Mouse (Mus musculus) c-Kit-negative CD71-positive TER-119-positive erythroid progenitor cells, embryonic 14.5 days (primary cell): ENCODE measurements at regions not wholly inside any gene's neighbourhood (a gene's known extent, or its start where the extent isn't known, plus 50 kb on each side); places are given as distances from the start of the nearest gene placed in this dataset.
"Not testable (repeated sequence)": the region's sequence is repeated elsewhere in the genome, so short reads cannot be mapped to it uniquely, and the experiment has no call there.

Source experiments
- DNase-seq: peaks from one replicate; pipeline ENCODE4 v3.0.0-alpha.2; 2013; ENCODE audit warnings: low read depth, low spot score

DNA sequence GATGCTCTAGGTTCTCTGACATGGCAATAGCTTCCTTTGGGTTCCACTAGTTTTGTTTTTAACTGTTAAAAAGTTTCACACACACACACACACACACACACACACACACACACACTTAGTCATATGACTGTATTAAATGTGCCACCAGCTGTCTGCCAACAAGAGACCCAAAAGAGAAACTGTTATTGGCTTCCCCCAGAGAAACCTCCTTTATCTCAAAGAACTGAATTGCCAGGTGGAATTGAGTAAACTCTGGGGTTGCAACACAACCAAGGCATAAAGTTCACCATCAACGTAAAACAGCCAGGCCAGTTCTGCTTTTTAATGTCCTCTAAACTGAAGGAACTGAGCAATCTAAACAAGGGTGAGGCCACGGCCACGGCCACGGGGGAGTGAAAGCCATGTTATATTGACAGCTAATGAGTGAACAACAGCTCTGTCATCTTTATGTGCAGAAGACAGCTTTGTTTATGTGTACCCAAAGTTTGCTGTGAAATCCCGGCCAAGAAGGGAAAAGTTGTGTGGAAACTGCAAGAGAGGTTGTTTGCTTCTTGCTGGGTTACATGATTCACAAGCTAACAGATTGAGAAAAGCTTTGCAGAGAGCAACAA is 69.3 kb downstream of the Btg1 start:
- no peak for DNase-seq

DNA sequence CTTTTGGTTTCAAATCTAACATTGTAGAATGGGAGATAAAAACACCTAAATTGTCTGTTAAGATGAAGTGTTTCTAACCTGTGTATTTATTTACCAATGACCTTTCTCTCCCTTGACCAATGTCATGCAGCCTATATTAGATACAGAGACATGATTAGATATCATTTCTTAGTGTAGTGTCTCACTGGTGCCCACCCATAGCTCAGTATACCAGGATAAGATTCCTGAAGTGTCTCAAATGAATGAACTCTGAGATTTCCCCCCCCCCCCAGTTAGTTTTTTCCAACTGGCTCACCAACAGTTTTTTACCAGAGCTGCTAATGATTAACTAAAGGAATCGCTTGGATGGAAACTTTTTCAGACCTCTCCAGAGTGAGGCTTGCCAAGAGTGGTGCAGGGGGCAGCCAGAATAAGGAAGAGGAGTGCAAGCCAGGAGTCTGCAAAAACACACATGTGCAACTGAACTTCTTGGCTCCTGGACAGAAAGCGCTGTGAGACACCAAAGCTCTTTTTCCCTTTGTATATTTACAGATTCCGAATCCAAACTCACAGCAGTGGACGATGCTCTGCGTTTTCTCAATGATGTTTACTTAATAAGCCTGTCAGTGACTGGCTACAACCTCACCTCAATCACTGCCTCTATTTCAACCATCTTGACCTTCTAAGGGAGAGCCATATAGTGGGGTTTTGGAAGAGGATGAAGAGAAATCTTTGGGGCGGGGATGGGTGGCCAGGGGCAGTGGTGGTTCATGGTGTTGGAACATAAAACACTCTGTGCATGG is 70.0 kb downstream of the Btg1 start:
- DNase-seq: no peak

DNA sequence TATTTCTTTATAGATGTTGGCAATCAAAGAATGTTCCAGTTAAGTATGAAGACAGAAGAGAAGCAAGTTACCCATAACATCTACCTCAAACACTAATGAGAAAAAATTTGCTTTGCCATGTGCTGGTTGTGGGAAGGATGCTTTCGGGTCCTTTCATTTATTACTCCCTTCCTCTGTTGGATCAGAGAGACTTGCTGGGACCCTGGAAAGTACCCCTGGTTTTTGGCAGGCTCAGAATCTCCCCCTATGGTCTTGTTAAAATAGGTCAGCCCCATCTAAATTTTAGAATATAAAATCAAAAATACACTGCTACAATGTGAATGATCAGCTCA is 70.6 kb downstream of the Btg1 start:
- DNase-seq: no peak

DNA sequence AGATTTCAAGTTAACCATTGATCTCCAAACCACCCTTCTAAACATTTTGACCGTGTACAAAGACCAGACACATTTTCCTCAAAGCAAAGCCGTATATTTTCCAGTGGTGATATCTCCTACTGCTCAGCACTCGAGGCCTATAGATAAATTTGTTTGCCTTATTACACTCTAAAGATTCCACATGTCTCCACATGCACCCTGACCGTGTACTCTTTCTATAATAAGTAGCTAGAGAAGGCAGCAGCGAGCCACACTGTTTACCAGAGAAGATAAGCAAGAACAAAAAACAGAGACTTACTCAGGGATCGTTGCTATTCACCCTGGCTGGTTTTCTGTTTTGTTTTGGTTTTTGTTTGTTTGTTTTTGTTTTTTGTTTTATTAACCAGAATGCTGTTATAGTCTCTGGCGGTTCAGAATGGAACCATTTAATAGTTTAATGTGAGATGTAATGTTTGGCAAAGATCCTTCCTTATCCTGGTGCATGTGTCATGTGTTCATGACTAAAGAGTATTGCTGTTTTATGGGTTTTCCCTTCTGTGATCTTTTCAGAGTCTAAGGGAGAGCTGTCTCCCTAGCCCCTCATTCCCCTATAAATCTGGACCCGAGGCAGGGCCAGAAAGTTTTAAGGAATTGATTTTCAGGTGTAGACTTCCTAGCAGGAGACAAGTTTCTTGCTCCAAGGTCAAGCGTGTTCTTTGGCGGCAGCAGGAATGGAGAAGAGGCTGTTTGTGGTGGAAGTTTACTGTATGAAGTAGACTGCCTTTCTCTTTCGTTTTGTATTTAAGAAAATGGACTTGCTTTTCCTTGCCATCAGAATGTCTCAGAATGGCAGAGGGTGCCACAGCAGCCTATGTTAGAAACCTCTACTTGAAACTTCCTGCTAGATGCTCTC is 73.4 kb downstream of the Btg1 start:
- DNase-seq: no peak

DNA sequence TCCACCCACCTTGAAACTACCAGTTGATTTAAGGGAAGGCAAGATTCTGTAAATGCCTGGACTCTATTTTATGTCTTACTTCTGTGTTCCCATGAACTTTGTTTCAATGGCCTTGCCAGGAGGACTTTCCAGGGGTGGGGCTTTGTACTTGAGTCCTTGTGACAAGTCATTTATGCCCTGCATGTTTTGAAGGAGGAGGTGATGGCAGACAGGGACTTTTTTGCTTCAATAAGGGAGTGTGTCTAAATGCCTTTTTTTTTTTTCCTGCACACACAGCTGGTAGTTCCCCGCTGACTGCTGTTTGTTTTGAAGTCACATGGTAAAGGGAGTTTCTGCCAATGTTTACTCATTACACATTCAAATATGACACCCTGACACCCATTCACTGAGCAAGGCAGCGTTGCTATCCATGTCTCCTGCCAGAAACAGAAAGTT is 74.1 kb downstream of the Btg1 start:
- no peak for DNase-seq

DNA sequence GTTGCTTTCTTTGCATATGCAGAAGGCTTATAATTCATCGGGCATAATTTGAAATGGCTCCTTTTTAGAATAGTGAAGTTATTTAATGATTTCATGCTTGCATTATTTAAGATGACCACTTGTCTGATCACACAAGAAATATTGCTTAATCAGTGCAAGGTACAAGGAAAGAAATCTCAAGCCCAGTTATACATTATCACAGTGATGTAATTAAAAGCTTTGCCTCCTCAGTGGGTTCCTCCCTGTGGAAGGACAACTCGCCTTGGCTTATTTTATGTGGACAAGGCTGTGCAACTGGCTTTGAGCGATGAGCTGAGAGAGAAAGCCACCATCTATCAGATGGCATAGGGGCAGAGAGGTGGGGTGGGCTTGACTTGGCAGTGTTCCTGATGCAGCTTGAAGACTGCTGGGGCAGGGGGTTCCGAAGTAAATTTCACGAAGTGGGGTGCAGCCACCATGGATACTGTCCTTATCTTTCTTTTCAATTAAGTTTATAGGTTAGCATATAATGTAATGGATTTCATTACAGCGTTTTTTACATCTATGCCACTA is 74.6 kb downstream of the Btg1 start:
- DNase-seq: no peak

DNA sequence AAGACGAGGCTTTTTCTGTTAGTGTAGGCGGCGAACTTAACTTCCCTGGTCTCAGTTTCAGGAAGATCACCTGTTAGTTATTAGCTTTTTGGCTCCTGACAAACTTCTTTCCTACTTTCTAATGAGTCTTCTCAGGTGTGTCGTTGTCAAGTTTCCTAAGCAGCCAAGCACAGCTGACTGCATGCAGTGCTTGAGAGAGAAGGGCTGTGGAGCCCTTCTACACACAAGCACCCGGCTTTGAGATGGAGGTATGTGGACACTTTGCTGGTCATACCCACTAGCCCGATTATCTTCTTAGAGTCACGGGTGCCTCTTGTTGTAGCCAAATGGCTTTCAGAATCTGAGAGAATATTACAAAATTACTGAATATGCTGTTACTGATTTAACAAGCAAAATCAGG is 76.0 kb downstream of the Btg1 start:
- DNase-seq: no peak

DNA sequence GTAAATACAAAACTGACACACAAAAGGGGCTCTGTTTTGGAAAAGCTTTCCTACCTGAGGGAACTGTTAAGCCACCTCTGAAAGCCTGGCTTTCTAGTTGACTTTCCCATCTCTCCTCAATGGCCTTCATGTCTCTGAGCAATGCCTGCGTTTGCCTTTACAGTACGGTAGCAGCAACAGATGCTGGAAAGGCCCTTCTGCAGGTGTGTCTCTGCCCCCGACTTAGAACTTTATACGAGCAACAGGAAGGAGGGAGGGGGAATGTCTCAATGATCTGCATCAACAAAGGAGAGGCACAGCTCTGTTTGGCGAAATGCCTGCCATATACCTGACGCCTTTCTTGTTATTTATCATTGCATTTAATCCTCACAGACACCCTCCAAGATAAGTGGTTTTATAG is 77.0 kb downstream of the Btg1 start:
- DNase-seq: no peak

DNA sequence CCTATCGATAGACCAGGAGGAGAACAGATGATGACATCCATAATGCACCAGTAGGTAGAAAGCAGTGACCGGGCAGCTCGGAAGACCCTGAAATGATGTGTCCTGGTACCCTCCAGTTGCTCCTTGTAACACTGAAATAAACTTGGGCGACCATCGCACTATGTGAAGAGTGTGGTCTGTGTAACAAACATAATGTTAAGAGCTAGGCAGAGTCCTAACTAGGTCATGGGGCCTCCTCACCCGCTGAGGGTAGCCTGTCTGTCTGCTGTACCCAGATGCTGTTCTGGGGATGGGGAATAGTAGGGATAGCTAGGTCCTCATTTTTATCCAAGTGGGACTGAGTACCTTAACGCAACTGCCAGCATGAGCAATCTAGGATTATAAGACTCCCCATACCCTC is 79.8 kb downstream of the Btg1 start:
- DNase-seq: no peak

DNA sequence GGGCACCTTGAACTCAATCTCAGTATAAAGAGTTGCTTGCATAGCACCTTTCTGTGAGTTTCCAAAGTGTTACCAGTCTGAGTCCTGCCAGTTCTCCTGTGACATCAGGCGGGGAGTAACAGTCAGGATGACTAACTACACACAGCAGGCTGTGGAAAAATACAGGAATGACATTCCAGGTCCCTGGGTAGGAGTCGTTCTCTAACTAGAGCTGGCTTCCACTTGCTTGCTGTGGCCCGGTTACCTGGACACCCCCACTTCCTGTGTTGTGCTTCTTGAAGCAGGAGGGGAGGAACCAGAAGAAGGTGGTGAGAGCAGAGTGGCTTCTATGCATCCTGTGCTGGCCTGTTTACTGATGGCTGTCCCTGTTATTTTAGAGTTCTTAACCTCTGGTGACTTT is 81.0 kb downstream of the Btg1 start:
- no peak for DNase-seq

DNA sequence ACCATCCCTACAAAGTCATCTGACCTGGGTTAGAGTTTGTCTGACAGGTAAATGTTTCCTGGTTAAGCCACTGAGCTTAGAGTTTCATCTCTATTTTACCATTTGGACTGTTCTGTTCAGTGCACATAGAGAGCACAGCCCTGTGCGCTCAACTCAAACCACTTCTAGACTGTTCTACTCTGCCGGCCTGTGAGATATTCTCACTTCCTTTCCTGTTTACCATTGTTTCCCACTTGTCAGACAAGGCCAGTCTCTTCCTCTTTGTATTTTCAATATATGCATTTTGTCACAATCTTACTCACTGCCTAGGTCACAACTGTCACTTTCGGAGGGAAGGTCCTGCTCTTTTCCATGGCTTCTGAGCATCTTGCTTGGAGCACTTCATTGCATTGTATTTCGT is 89.8 kb downstream of the Btg1 start:
- no peak for DNase-seq

DNA sequence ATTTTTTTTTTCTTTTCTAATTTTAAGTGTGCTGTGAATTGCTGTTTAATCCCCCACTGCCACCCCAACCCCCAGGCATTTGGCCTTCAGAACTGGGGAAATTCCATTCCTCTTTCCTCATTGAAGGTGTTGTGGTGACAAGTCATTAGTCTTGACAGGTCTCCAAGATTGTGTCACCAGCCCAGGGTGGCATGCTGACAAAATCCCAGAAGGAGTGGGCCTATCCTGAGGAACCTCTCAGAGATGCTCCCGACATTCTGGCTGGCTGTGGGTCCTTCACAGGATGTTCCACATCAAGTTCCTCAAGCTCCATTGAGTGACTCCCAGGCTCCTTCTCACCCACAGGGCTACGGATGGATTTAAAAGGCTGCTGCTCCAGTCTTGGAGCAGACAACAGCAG is 91.7 kb downstream of the Btg1 start:
- no peak for DNase-seq

DNA sequence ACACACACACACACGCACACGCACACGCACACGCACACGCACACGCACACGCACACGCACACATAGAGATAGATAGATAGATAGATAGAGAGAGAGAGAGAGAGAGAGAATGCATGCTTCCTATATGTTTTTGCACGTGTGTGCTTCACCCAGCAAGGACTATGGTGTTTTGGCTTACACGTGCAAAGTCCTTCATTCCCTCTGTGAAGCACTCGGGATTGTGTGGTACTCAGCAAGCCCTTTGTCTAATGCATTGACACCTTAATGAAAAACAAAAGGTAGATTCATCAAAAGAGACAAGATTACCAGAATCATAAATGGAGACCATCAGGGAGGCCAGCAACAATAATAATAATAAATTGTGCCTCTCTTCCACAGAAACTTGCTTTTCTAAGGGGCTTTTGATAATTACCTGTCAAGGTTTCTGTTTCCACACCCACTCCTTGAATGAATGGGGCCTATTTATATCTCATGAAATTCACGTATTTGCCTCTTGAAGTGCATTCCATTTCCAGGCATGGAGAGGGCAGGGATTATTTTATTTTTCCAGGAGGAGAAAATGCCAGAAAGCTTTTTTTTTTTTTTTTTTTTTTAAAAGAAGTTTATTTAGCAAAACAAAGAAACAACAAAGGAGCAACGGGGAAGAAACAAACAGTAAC is 93.0 kb downstream of the Btg1 start:
- DNase-seq: no peak

DNA sequence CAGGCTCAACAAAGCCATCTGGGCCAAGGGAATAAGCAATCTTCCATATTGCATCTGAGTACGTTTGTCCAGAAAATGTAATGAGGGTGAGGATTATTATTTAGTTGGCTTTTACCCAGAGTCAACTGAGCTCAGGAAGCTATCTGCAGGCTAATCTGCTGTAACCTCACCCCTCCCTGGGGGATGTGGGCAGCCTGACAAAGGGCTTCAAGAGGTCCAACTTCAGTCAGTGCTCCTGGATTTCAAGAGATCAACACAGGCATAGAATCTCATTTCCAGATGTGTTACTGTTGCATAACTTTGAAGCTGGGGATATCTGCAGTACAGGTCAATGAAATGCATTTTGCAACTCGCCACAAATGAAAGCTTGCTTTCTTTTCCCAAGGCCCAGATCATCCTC is 95.2 kb downstream of the Btg1 start:
- DNase-seq: no peak

DNA sequence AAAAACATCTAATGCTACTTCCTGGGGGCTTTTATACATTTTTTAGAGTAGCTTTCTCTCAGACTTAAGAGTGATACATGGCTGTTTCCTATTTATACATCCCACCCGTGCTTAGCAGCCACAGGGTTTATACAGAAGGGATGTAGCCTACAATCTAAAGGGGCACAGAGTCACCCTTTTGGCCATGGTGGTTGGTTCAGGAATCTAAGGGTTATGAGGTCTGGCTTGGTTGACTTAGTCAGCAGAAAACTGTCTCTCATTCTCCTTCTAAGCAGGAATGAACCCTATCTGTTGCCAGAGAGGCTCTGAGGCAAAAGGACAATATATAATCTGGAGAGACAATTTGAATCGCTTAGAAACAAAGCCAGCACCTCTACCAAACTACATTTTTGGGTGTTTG is 97.9 kb downstream of the Btg1 start:
- no peak for DNase-seq

DNA sequence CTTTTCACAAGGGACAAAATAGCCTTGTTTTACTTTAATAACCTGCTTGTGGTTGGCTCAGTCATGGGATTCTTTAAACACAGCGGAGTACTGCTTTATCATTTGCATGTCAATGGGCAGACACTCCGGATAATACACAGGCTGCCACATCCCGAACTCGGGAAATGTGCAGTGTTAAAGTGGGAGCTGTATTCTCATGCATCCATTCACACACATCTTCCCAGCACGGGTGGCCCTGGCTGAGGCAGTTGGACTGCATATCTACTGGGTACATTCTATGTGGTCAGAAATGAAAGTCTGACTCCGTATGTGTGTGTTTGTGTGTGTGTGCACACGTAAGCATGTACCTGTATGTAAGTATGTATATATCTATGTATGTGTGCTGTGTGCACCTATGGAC is 100.5 kb downstream of the Btg1 start:
- DNase-seq: no peak

DNA sequence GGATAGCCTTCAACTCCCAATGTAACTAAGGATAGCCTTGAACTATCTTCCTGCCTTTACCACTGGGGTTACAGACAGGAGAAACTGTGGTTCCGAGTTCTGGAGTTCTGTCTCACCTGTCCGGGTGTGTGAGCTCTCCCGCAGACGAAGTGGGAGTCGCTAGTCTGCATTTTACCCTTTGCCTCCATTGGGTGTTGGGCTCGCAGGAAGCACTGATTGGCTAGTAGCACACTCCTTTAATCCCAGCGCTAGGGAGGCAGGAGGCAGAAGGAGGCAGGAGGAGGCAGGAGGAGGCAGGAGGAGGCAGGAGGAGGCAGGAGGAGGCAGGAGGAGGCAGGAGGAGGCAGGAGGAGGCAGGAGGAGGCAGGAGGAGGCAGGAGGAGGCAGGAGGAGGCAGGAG is 101.9 kb downstream of the Btg1 start:
- DNase-seq: not testable (repeated sequence)

DNA sequence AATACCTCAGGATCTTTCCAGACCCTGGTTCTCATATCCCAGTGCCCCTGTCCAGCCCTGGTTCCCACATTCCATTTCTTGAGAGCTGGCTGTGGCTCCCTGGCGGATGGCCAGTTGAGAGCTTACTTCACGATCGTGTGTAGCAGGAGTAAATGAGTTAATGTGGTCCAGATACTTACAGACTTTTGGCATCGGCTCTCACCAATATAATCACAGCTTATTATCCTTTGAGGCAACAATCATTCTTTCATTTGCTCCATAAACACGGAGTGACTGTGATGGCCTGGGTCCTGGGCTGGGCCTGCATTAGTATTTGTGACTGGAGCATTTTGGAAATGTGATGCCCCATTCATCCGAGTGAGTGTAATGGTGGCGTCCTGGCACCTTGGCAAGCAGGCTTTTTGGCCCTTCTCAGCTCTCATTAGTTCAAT is 103.5 kb downstream of the Btg1 start:
- no peak for DNase-seq

DNA sequence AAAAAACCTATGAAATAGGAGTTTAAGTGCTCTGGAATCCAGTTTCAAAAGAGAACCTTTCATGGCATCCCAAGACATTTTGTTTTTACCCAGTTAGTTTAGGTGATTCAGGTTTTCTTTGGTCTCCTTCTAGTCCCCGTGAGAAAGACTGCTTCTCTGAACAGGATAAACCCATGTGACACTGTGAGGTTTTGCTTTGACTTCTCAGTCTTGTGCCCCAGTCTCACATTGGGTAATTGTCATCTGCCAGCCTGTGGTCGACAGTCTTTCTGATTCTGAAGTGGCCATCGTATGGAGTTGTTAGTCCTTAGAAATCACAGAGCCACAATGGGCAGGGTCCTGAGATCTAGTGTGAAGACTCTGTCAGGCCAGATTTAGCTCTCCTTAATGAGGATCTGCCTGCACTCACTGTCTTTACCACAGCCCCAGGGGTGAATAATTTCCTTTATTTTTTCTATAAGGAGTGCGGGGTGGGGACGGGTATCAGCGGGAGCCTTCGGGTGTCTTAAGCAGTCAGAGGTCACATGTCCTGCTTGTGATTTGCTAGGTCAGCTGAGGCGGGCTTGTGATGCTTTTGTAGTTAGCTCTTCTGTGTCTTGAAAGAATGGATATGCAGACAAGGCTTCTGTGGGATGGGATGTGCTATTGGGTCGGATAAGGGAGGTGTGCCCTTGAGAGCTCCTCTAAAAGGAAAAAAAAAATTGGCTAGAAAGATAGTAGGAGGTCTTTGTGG is 104.3 kb downstream of the Btg1 start:
- no peak for DNase-seq

DNA sequence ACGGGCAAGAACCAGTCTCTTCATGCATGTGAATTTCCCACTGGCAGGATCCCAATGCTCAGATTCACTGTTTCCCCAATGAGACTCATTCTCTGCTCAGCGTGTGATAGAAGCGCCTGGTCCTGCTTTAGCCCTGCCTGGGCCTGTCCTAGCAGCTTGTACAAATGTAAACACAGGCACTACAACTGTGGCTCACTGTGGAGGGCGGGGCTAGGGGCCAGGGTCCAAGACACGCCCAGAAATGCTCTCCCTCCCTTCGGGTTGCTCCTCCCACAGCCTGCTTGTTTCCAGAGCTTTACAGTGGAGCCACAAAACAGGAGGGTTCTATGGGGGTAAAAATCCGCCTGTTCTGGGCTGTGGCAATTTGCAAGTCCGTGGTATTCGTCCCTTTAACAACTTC is 105.7 kb downstream of the Btg1 start:
- no peak for DNase-seq

DNA sequence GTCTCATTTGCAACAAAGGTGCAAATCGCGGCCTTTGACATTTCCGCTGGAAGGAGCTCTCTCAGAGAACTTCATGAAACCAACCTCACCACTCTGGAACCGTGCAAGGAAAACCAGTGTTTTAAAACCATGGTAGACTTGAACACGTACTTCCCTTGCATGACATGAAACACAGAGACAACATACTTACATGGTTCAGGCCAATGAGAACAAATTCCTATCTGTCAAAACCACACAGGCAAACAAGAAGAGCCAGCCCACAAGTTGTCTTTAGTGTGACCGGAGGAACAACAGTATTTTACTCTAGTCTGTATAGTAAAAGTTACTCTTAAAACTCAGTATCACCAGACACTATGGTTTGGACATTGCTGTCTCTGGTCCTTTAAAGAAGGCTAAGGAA is 106.3 kb downstream of the Btg1 start:
- no peak for DNase-seq
